Mouse (Mus musculus) mouse trophoblast stem cell (cell line): ENCODE measurements at regions not wholly inside any gene's neighbourhood (a gene's known extent, or its start where the extent isn't known, plus 50 kb on each side); places are given as distances from the start of the nearest gene placed in this dataset.

Experiments used
- in situ Hi-C, 2 experiments: fragments of 300-500 bp; cut with MseI, MboI; formaldehyde crosslinking; loops; 2 replicates in 1 of 2; 3 replicates in 1 of 2; pipeline ENCODE4 v1.15.1; 2025

- in situ Hi-C loops = loop anchor here (5.0 kb wide), 4 partner anchors 121 to 441 kb away; partner anchors contain the start of gene Sstr2 (in 2 of the 2)
Observed at GRCm38 (mm10) chr11:113176183-113176582, 394.2 kb downstream of the Sox9 start.

DNA sequence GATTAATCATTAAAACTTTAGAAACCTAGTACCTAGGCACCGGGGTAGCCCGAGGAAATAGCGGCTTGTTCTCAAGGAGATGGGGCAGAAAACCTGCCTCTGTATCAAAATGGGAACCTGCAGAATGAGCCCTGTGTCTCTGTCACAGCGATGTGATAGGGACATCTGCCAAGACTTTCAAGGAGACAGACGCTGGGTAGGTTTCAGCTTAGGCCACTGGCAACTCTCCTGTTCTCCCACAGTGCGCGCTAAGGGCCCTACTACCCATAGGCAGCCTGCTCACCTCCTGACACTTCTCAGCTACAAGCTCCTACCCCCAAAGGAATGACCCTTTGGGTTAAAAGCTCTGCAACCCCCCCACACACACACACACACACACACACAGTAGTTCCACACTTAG lies 396.4 kb downstream of the Sox9 start:
- in situ Hi-C loops = loop anchor here (5.0 kb wide), 4 partner anchors 119 to 439 kb away; partner anchors contain the start of gene Sstr2 (in 2 of the 2)

DNA sequence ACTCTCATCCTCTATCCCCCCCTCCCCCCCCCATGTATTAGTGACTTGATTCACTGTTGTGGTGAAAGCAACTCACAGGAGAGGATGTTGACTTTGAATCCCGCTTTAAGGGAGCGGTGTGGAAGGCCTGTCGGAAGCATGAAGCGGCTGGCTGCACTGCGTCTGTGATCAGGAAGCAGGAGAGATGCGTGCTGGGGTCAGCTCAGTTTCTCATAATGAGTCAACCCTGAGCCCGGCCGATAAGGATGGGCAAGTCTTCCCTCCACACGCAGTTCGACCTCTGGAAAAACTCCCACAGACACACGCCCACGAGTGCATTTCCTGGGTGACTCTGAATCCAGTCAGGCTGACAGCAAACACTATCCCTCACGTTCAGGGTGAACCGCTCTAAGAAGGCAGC lies 398.0 kb downstream of the Sox9 start:
- in situ Hi-C loops = no loop called here

DNA sequence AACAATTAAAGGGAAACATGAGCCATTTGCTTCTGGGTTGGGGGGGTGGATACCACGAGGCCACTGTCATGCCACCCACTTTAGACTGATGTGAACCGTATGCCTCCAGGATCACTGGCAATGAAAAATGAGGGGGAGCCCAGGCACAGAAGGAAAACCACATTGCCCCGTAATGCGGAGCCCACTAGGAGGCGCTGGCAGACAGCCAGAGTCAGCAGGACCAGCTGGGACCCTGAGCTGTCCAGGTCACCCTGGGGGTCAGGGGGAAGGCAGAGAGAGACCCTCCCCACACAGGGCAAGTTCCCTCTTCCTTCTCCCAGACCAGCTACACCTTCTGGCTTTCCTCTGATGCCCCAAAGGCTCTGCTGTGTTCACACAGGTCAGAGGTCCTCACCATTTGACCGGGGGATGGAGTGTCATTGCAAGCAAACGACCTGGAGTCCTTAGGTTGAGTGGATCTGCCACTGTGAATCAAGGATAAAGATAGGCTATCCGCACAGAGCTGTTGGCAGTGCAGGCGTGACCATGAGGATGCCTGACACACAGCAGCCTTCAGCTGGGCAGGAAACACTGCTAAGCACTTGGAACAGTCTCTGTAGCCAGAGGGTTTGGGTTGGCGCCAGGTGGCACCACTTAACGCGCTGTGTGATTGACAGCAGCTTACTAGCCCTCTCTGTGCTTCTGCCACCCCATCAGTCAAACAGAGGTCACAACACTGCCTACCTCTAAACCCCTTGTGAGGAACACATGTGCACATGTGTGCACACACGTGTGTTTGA lies 400.2 kb downstream of the Sox9 start:
- in situ Hi-C loops = no loop called here

- in situ Hi-C loops = no loop called here
Observed at GRCm38 (mm10) chr11:113183556-113183955, 401.5 kb downstream of the Sox9 start.

GRCm38 (mm10) chr11:113184095-113184494 lies 402.1 kb downstream of the Sox9 start:
- in situ Hi-C loops = no loop called here

- in situ Hi-C loops = no loop called here
Observed at GRCm38 (mm10) chr11:113187407-113187806, 405.4 kb downstream of the Sox9 start.

GRCm38 (mm10) chr11:113188263-113188920 lies 406.4 kb downstream of the Sox9 start:
- in situ Hi-C loops = no loop called here

GRCm38 (mm10) chr11:113190006-113190405 lies 408.0 kb downstream of the Sox9 start:
- in situ Hi-C loops = no loop called here

GRCm38 (mm10) chr11:113190520-113190919 lies 408.5 kb downstream of the Sox9 start:
- in situ Hi-C loops = no loop called here

DNA sequence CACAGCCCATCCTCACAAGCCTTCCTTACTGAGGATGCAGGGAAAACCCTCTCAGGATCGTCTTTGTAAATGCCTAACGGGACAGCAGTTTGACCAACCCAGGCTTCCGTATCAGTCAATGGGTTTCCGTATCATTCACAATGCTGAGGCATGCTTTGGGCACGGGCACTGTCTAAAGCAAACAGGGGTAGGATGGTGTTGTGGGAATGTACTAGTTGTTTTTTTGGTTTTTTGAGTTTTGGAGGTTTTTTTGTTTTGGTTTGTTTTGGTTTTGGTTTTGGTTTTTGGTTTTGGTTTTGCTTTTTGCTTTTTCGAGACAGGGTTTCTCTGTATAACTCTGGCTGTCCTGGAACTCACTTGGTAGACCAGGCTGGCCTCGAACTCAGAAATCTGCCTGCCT lies 409.0 kb downstream of the Sox9 start:
- in situ Hi-C loops = no loop called here

DNA sequence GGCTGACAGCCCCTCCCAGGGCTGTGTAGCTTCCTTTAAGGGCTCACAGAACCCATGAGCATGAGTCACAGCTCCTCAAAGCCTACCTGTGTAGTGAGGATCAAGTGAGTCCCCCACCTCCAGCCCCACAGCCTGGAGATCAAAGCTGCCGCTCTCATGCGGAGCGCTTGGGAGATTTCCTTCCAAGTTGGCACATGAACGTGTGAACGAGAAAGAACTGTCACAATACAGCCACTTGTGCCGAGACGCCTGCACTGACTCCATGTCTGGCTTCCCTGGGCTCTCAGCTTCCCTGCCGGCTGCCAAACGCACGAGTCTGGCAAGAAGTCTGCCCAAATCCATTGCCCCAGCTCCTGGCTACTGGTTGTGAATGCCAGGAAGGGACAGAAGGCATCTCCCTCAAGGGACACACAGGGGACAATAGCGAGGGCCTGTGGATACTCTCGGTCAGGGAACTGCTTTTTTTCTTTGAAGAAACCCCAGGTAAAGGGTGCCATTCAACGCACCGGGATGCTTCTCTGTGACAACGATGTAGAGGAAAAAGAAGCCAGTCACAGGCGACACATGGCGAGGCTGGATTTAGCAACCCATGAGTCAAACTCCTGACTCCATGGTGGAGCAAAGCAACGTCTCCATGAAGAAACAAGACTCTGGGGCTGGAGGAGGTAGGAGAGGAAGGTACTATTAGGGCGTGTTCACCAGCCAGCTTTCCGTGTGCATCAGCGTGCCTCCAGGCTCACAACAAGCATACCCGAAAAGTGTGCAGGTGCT lies 410.2 kb downstream of the Sox9 start:
- in situ Hi-C loops = no loop called here

DNA sequence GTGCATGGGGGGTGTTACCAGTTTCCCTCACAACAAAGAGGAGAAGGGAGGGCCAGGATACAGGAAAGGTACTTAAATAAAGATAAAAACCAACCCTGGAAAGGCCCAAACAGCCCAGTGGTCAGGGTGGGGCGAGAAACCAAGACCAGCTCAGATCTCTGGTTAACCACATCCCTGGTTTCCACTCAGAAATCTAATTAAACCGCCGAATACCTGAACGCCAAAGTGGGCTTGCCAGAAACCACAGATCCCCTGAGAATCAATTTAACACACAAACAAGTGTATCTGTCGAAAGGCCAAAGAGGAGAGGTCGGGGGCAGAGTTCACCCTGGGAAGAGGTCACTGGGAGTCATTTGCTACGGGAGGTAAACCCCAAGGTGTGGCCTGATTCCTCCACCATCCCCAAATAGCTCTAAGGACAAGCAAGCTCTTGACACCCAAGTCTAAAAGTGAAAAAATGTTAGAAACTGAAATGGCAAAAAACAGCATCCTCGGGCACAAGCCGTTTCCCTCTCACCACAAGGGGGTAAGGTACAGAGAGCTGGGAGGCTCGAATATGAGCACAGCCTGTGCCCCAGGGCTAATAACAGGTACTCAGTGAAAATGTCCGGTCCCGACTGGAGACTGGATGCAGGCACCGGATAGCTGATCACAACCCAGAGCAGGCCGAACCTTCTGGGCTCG lies 412.3 kb downstream of the Sox9 start:
- in situ Hi-C loops = no loop called here
